Mouse (Mus musculus): ENCODE results near the gene Sept12.

Sept12 gene

DNA sequence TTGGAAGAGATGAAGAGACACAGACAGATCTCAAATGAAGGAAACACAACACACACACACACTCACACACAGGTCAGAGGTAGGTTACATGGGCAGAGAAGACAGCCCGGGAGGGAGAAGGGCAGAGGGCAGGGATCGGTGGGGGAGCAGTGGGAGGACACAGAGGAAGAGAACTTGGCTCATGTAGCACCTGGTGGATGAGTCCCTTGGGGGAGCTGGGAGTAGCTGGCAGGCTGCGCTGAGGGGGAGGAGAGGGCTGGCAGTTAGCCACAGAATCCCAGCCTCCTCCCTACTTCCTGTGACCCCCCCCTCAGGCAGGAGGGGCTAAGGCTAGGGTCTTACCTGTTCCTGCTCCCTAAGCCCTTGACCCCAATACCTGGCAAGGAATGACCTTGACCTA is at the start of gene Sept12:
Sept12 (minus strand) TSS at position 300 of the 400 bp plus-strand sequence.
- no peak for DNase-seq (ENCODE audit: low spot score)

DNA sequence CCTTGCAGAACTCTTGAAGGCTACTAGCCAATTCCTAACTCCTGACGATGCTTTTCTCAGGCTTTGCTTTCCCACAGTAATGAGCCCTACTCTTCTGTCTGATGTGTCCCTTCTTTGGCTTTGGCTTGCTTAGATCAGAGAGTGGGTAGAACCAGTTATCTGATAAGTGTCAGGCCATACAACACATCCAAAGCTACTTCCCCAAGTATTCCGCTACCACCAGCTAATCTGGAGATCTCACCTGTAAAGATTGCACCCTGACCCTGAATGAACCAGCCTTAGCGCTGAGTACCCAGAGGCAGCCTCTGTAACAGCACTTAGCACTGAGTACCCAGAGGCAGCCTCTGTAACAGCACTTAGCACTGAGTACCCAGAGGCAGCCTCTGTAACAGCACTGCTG is 47.7 kb upstream of the Sept12 start:
- no peak for DNase-seq (ENCODE audit: low spot score)

DNA sequence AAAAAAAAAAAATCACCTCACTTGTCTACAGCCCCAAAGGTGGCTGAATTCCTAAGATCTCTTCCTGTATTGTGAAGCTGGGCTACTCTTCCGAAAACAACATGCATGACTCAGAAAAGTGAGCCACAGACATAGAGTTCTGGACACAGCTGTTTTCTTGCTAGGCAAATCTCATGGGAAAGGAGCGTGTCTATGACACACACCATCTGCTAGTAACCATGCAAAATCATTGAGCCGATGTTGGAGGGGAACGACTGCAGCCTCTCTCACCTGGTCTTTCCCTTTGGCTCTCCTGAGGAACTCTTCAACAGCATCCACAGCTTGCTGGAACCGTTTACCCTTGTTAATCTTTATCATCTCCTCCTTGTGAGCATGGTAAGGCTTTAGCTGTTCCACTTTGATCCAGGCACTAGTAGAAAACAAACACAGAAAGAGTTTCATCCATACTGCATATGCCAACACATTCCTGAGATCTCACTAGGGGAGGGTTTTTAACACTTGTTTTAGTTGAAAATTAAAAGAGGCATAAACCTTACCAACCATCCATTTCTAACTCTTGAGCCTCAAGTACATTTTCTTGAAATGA is 39.1 kb upstream of the Sept12 start:
- DNase-seq (ENCODE audit: low spot score) = no peak

DNA sequence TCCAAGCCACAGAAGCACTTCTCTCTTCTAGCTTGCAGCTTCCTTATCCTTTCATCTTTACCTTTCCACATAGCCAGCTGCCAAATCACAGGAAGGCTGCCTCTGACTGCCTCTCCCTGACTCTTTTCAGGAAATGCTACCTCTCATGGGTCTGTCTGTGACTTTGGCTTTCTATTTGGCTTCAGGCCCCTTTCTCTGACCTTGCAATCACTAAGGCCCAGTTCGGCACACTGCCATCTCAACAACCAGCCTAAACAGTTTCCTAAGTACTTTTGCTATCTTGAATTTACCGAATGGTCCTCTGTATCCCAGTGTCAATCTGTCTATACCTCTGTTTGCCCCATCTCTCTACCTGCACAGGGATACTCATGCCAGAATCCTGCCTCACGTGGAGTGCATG is 37.9 kb upstream of the Sept12 start:
- no peak for DNase-seq (ENCODE audit: low spot score)

DNA sequence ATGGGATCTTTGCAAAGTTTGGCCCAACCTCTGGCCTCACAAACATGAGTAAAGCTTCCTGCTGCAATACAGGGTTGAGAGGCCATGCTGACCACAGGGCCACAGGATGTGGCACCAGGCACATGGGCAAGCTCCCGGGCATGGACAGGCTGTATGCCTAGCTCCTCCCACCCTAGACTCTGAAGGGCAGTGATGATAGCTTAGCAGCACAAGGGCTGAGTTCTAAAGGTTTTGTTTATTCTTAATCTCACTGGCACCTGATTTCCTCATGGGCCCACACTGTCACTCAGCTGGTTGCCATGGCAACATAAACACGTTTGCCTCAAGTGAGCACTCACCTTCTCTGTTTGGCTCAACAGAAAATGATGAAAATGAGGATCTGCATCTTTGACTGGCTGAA is 32.2 kb upstream of the Sept12 start:
- no peak for DNase-seq (ENCODE audit: low spot score)

DNA sequence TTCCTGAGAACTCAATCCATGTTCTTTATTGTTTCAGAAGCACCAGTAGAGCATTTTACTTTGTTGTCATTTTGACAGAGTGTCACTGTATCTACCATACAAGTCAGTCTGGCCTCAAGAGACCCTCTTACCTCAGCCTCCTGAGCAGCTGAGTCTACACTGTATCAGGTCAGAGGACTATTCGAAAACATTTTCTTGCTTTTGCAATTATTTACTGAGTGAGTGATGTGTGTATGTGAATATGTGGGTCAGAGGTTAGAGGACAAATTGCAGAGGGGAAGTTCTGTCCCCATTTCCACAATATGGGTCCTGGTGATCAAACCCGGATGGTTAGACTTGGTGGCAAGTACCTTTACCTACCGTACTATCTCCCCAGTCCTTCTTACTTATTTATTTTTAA is 26.4 kb upstream of the Sept12 start:
- DNase-seq (ENCODE audit: low spot score) = no peak

DNA sequence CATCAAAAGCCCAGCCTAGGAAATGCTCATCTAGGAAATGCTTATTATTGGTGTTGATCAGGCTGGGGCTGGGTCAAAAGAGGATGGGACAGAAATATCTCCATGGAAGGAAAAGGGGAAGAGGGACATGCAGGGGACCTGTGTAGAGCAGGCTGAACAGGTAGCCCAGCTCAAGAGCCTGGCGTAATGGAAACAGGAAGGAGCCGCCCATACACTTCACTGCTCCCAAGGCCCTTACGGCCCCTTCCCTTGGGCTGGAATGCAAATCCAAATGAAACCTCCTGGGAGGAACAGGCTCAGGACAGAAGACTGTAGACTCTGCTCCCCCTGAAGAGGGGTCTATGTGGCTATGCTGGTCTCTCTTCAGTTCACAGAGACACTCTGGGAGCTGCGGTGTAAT is 16.9 kb upstream of the Sept12 start:
- no peak for DNase-seq (ENCODE audit: low spot score)

DNA sequence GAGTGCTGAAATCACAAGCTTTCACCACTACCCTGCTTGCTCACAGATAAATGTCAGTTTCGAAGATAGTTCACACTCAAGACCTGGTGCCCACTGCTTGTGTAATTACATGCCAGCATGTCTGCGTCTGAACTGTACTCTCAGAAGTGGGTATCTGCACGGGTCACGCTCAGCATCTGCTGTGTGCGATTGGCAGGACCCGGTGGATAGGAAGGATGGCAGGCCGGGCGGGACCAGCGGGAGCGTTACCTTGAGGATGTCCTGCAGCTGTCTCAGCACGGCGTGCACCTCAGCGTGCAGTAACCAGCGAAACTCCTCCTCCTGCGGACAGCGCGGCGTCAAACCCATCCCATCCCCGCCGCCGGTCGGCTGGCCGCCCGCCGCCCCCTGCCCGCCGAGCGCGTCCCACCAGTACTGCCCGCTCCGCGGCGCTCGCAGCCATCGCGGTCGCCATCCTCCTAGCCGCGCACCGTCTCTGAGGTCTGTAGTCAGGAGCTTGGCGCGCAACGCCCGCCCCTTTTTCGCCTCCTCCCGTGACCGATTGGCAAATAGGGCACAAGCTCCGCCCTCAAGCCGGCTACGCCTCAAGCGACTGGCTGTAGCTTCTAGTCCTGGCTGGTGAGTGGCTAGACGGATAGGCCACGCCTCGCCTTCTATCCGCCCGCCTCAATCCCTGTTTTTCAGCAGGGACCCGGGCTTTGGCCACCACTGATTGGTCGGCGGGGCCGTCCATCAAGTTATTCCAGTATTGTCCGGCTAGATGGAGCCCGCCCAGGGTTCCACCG is 15.6 kb upstream of the Sept12 start, which contains the start of gene Rogdi:
Rogdi (minus strand) TSS at position 500 of the 785 bp plus-strand sequence.
- DNase-seq (ENCODE audit: low spot score) = peak; percentile 91

DNA sequence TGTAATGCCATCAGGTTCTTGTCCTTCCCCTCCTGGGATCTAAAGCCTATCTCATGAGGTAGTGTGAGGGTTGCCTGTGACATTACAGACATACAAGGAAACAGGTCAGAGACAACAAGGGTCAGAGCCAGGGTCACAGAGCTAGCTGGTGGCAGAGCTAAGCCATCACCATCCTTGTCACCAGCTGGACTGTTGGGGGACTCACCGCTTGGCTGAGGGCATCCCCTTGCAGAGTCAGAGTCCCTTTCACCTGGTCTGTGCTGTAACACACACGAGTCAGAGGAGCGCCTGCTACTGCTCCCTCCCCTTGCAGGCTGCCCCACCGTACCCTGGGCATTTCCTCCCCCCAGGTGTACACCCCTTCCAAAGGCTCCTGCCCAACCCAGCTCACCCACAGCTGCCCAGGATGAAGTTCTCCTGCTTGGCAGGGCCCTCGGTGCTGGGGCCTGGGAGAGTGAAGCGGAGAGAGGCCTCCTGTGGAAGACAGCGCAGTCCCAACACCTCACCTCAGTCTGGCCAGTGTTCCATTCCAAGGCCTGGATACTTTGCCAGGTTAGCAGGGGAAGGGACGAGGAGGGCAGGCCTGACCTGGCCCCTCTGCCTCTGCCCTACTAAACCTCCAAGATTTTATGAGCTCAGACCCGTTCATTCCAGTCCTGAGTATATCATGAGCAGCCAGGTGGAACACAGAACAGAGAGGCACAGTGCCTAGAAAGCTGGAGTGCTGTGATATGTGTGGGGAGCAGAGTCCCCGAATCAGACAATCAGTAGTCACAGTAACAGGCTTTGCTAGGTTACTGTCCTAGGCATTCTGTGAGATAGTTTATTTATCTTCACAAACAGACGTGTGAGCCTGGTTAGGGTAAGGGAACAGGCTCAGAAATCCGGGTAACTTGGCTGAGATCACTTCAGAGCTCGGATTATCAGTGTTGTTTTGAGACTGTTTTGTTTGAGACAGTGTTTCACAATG is 14.7 kb upstream of the Sept12 start:
- no peak for DNase-seq (ENCODE audit: low spot score)

DNA sequence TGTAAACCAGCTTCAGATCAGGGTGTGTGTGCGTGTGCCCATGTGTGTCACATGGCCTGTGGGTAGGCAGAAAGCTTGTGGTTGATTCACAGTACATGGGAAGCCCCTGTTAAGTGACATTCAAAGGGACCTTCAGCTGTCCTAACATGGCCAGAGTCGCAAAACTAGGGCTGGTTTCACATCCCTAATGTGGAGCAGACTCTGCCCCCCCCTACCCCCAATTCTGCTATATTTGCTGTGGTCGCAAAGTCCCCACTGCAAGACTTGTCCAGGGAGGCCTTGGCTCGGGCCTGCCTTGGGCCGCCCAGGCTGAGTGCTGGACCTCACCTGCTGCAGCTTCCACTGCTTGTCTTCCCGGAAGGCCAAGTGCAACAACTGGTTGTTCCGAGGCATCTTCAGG is 13.6 kb upstream of the Sept12 start:
- DNase-seq (ENCODE audit: low spot score) = no peak

DNA sequence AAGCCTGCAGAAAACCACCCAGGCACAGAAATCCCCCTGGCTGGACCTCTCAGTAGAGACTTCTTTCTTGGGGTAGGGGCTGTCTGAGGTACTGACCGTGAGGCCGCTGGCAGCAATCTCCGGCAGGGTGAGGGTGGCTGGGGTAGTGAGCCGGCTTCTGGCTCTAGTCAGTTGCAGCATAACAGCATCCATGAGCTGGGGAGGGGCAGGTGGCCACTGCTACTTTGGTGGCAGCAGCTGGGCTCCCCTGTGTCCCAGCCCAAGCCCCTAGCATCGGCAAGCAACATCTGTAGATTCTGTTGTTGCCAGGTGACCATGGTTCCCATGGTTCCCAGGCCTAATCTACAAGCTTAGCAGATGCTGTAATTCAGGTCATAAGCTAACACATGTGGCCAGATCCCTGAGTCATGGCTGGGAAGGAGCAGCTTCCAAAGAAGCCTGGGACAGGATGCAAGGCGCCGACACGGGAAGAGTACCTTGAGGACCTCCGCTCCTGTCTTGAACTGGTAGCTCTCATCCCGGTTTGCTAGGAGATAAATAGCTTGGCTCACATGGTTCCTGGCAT is 12.8 kb upstream of the Sept12 start:
- no peak for DNase-seq (ENCODE audit: low spot score)

DNA sequence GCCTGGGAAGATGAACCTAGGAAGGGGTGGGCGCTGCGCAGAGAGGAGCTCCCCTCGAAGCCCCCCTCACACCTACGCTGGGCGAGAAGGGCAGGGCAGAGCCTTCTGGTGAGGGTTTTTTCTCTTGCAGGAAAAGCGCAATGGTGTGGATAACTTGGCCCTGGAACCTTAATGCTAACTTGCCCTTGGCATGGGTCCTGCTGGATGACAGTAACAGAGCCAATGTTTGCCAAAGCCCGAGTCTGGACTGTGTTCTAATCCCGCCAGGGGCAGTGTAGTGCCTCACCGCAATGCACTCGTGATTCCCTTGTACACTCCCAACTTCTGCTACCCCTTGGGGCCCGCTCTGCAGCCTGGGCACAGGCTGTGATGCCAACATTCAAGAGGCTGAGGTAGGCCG is 10.4 kb upstream of the Sept12 start:
- DNase-seq (ENCODE audit: low spot score) = no peak

DNA sequence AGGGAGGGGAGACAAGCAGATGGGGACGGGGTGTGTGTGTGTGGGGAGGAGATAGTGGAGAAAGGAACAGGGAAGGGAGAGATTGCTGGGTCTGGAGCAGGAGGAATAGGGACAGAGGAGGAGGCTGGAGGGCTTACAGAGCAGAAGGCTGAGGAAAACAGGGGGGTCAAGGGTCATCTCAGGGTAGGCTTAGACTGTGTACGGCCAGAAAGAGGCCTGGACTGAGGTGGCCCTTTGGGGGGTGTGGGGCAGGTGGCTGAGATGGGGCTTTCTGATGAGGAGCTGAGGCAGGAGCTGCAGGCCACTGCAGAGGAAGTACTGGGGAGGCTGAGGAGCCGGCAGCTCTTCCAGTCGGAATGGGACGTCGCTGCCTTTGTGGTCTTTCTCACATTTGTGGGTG is 9.8 kb upstream of the Sept12 start:
- no peak for DNase-seq (ENCODE audit: low spot score)

DNA sequence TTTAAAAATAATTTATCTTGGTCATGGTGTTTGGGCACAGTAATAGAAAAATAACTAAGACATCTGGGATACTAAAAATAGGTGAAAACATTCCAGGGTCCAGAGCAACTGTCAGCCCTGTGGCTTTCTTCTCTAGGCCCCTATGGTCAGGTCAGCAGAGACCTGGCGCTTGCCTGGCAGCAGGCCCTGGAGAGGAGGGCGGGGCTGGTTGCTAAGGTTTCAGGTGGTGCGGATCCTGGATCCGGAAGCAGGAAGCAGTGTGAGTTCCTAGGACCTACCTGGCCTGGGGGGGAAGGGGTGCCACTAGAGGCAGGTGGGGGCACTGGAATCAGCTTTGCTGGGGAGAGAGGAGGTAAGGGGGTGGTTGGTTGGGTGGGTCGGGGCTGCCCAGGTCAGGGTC is 9.4 kb upstream of the Sept12 start, which contains the start of gene Smim22:
Smim22 (plus strand) TSS at position 222 of the 400 bp plus-strand sequence.
- no peak for DNase-seq (ENCODE audit: low spot score)

DNA sequence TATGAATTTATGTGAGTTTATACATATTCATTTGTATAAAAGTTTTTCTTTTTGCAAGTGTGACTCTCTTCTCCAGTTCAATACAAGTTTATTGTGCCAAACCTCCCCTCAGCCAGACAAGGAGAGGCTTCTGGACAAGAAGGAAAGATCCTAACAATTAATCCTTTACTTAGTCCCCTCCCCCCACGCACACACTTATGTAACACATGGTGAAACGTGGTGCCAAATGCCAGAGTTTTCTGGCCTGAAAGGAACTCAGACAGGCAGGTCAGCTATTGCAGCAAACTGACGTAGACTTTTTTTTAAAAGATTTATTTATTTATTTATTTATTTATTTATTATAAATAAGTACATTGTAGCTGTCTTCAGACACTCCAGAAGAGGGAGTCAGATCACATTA is 3.0 kb upstream of the Sept12 start:
- no peak for DNase-seq (ENCODE audit: low spot score)

DNA sequence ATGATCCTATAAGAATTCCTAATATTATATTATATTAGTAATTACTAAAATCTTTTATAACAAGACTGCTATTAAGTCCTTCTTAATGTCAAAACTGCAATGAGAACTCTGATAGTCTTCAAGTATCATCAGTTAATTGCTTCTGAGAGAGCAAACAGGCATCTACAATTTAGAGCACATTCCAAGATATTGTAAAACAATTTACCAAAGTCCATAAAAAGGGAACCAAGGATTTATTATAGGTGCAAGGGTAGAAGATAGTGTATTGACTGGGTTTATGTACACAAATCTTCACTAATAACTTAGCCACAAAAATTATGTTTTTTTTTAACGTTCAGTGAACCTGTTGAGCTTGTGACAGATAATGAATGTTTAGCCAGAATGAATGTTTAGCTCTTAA is 1.3 kb upstream of the Sept12 start:
- no peak for DNase-seq (ENCODE audit: low spot score)

DNA sequence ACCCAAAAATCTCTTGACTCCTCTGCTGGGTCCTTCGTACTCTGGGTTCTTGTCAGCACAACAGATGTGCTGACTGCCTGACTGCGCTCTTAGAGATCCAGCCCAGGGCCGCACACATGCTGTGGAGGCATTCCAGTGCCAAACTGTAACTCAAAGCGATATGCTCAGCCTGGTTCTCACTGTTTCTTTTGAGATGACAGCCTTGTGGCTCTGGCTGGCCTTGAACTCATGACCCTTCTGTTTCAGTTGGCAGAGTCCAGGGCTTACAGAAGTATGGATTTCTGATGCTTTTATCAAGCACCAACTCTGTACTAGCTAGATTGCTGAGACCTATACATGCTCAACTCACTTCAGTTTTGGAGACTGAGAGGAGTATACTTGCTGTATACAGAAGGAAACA is 4.4 kb downstream of the Sept12 start:
- no peak for DNase-seq (ENCODE audit: low spot score)

DNA sequence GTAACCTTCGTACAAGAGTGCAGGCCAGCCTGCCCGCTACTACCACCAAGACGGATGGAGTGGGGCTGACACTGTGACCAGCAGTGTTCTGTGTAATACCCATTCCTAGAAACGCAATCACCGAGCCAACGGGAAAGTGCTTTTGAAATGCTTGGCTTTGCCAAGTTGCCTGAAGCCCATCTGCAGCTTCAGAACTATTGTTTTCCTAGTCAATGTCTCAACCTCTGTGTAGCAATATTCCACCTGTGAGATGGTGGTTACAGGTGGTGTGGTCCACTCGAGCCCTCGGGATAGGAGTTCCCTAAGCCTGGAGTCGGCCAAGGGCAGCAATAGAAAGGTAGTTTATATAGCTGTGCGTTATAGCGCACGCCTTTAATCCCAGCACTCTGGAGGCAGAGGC is 12.9 kb downstream of the Sept12 start:
- no peak for DNase-seq (ENCODE audit: low spot score)

DNA sequence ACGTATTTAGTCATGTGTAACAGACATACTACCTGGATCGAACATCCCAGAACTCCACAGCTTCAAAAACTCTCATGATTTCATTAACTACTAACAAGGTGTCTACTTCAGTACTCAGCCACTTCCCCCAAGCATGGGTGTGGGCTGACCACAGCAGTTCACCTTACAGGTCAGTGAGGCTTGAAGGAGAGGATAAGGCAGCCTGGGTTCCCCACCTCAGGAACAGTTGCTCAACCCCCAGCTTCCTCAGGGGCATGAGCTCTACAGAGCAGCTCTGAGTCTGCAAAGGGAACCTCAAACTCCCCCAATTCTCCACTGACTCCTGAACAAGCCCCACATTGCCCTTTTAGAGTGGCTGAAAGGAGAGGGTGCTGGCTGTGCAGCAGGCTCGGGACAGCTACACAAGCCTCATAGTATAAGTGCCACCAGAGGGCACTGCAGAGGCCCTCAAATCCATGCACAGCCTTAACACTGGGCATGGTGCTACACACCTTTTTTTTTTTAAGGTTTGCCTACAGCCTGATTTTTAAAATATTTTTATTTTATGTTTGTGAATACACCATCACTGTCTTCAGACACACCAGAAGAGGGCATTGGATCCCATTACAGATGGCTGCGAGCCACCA is 17.8 kb downstream of the Sept12 start:
- no peak for DNase-seq (ENCODE audit: low spot score)

DNA sequence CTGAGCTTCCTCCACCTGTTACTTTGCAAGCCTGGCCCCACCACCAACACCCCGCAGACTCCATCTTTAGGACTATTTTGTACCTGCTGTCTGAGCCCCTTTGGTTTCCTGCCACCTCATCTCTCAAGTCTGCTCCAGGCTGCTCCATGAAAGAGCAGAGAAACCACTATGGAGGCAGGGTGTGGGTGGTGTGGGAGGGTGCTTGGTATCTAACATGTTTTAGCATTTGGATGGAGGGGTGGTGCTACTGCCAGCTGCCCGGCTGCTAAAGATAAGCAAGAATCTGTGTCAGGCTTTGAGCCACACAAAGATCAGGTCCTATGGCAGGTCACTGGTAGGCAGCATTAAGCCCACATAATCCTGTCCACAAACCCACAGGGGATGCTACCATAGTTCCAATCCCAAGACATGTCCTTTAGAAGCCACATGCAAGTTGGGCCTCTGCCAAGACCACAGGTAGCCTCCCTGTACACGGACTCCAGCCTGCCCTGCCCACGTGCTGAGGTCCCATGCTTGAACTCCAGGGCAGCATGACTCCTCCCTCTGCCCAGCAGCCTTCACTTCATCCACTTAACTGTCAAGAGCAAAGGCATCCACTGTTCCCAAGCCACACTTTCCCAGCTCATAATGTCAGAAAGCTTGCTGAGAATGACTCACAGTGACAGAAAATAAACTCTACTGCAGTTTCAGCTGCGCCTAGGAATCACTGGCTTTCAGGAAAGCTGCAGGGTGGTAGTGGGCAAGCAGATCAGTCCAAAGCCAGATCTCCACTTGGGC is 19.2 kb downstream of the Sept12 start:
- DNase-seq (ENCODE audit: low spot score) = no peak

DNA sequence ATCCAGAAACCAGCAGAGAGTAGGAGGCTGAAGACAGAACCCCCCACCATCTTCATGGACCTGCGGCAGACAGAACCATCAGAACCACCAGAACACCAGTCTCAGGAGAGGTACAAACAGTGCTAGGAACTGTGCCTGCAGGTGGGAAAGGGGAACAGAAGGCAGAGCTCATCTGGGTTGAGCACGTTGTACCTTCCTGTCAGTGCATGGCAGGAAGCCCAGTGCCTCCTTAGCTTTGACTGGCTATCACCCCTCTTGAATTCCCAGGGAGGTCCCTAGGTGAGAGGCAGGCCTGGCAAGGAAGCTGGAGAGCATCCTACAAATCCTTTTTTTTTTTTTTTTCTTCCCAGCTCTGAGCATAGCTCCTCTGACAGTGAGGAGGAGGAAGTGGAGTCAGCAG is 21.5 kb downstream of the Sept12 start:
- DNase-seq (ENCODE audit: low spot score) = no peak

Data from spleen, adult 12 weeks (tissue).